Mouse (Mus musculus) liver, postnatal 0 days (tissue): ENCODE measurements at regions not wholly inside any gene's neighbourhood (a gene's known extent, or its start where the extent isn't known, plus 50 kb on each side); places are given as distances from the start of the nearest gene placed in this dataset.

Experiments used
- CTCF ChIP-seq: sonication (generic); IDR thresholded peaks from 2 replicates; pipeline ENCODE4 v1.5.1; 2016; ENCODE audit warnings: antibody characterized with exemption, low read depth
- EP300 ChIP-seq: IDR thresholded peaks from 2 replicates; pipeline ENCODE4 v1.6.1; 2016; ENCODE audit warnings: antibody characterized with exemption, low read depth, mild to moderate bottlenecking

DNA sequence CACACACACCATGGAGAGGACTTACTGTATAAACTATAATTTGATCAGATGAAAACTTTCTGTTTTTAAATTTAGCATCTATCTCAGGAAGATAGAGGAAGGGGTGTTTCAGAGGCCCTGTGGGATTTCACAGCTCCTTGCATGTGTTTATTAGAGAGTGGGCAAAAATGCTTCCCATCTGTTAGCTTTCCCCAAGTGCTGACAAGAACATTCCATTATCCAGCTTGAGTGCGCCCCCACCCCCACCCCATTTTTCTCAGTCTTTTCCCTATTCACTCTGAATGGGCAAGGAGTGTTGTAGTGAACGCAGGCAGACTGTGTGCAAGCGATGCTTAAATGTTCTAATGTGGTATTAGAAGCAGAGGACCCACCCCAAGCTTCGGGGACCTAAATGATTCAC lies 228.2 kb upstream of the Fn1 start:
- TF ChIP-seq CTCF (no peak), EP300 (no peak)
